Mouse (Mus musculus) left cerebral cortex, postnatal 10 days (tissue): ENCODE measurements around the gene C1qtnf5. TPM values are rescaled to one million over a fixed set of nuclear protein-coding genes. Genes with fewer than 3 reads are reported as not detected.

Source experiments
- DNase-seq, 2 experiments: peaks; one replicate each; pipeline ENCODE4 v3.0.0; 2021 to 2022; ENCODE audit warnings: low spot score in 2 of 2, mixed read lengths in 1 of 2; ENCODE audit errors: extremely low spot score in 1 of 2
- intact Hi-C: fragments of 180-260 bp; cut with DNase I; formaldehyde crosslinking; loops from one replicate; pipeline ENCODE4 v1.15.1; 2025
- total RNA-seq, 2 experiments: library from RNA; stranded (reverse); gene quantifications; 2 replicates each; pipeline ENCODE4 v1.2.3; 2021

The C1qtnf5 gene
- total RNA-seq, 2 experiments from 2014 or later, result 11.2 to 12.1 TPM

DNA sequence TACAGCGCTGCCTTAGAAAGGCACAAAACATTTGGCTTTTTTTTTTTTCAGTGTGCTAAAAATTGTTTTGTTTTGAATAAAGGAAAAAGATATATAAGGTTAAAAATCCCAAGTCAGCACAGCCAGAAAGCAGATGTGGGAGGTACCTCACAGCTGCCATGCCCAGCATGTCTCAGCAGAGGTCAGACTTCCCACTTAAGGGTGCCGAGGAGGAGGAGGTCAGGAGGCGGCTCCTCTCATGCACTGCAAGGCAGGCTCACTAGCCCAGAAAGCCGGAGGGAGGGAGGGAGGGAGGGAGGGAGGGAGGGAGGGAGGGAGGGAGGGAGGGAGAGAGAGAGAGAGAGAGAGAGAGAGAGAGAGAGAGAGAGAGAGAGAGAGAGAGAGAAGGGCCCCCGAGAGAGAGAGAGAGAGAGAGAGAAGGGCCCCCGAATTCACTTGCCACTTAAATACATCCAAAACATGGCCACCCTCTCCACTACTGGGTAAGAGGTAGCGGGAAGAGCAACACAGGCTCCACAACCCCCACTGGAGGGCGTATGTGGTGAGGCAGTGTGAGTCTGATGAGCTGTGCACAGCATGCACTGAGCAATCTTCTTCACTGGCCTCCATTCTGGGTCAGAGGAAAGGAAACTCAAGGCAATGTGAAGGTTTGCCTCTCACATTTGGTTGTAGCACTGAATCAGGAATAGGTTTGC, 37.1 kb downstream of the C1qtnf5 start:
- DNase-seq, result peak in 1 of 2 experiments; percentile 56
- intact Hi-C loops, result no loop called here

DNA sequence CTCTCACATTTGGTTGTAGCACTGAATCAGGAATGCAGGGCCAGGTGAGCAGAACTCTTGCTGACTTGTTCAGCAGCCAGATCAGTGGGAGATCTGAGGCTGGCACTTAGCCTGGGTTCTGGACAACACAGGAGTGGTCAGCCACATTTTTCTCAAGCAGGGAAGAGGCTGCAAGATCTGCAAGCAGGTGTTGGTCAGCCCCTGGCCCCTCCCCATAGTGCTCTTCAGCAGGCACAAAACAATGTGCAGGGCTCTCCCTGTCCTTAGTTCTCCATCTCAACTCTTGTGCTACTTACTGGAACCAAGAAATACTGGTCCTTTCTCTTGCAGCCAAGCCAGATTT, 37.6 kb downstream of the C1qtnf5 start:
- intact Hi-C loops, result no loop called here
- DNase-seq, result no peak

GRCm38 (mm10) chr9:44147290-44147689, 40.2 kb downstream of the C1qtnf5 start:
- intact Hi-C loops, result no loop called here
- no peak for DNase-seq

Other genes with a start within 250 kb of the C1qtnf5 start
- 100 to 1,000 TPM; 704 to 725 TPM for gene Thy1, start 63.9 kb upstream of the C1qtnf5 start, total RNA-seq
- gene Usp2, start 40.2 kb upstream of the C1qtnf5 start, total RNA-seq, result 10 to 100 TPM; 58.2 to 64.0 TPM
- under 1 TPM in 1 of 2 experiments, not detected in 1; 0.17 TPM for gene Mfrp, start 5.5 kb upstream of the C1qtnf5 start, total RNA-seq
- not detected for gene Gm49380, start 6.3 kb downstream of the C1qtnf5 start, total RNA-seq
- gene Rnf26, start 6.3 kb downstream of the C1qtnf5 start, total RNA-seq, result 10 to 100 TPM; 30.1 to 33.4 TPM
- gene Mcam, start 27.2 kb downstream of the C1qtnf5 start, total RNA-seq, result 10 to 100 TPM; 19.2 to 22.2 TPM
- gene Cbl, start 126.8 kb downstream of the C1qtnf5 start, total RNA-seq, result 10 to 100 TPM; 48.6 to 49.9 TPM
- gene Ccdc153, start 133.4 kb downstream of the C1qtnf5 start, total RNA-seq, result 1 to 10 TPM in 1 of 2 experiments, under 1 TPM in 1; 0.69 to 1.9 TPM
- gene Pdzd3, start 144.2 kb downstream of the C1qtnf5 start, total RNA-seq, result under 1 TPM; 0.53 to 0.60 TPM
- gene Nlrx1, start 161.4 kb downstream of the C1qtnf5 start, total RNA-seq, result 10 to 100 TPM; 11.9 to 14.8 TPM
- gene Abcg4, start 181.4 kb downstream of the C1qtnf5 start, total RNA-seq, result 10 to 100 TPM; 68.0 to 73.2 TPM
- gene Hinfp, start 198.4 kb downstream of the C1qtnf5 start, total RNA-seq, result 10 to 100 TPM; 27.1 to 28.3 TPM
- gene C2cd2l, start 213.0 kb downstream of the C1qtnf5 start, total RNA-seq, result 100 to 1,000 TPM; 151 to 158 TPM
- gene Dpagt1, start 218.8 kb downstream of the C1qtnf5 start, total RNA-seq, result 10 to 100 TPM; 15.5 to 17.9 TPM
- 10 to 100 TPM; 66.5 to 67.6 TPM for gene H2afx, start 227.4 kb downstream of the C1qtnf5 start, total RNA-seq
- 10 to 100 TPM; 20.5 to 24.0 TPM for gene Hmbs, start 237.0 kb downstream of the C1qtnf5 start, total RNA-seq